Mouse (Mus musculus) CD4-positive naive resting alpha-beta T cell, adult 57 days (primary cell): Measurements from ENCODE around the gene Psma5. TPM values are rescaled to one million over a fixed set of nuclear protein-coding genes. Genes with fewer than 3 reads are reported as not detected.

ENCODE experiments used
- total RNA-seq: library from RNA; stranded (reverse); gene quantifications from one replicate; pipeline ENCODE4 v1.2.4, GENCODE M21; 2023

Psma5 gene
- total RNA-seq, result 33.5 TPM

GRCm38 (mm10) chr3:108256719-108257637, at the start of gene Psma5:
Psma5 (plus strand) TSS chr3:108256926.

DNA sequence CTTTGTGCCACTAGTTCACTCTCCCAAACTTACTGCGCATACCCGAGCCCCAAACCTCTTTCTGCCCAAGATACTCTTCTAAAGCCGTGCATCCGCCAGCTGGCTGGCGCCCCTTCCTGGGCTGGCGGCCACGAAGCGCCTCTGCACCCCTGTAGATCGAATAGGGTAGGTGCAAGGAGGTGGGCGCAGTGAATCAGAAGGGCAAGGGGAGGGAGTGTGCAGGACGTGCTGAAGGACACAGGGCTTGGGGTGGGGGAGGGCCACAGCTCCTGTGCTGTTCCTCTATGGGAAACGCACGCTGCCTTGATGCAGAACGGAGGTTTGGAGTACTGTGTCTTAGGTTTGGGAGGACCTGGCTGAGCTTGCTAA, 46.0 kb upstream of the Psma5 start, which contains the start of gene Atxn7l2:
Gene Atxn7l2, minus strand, starts transcription at position 164 of the 369 bp plus-strand sequence.

DNA sequence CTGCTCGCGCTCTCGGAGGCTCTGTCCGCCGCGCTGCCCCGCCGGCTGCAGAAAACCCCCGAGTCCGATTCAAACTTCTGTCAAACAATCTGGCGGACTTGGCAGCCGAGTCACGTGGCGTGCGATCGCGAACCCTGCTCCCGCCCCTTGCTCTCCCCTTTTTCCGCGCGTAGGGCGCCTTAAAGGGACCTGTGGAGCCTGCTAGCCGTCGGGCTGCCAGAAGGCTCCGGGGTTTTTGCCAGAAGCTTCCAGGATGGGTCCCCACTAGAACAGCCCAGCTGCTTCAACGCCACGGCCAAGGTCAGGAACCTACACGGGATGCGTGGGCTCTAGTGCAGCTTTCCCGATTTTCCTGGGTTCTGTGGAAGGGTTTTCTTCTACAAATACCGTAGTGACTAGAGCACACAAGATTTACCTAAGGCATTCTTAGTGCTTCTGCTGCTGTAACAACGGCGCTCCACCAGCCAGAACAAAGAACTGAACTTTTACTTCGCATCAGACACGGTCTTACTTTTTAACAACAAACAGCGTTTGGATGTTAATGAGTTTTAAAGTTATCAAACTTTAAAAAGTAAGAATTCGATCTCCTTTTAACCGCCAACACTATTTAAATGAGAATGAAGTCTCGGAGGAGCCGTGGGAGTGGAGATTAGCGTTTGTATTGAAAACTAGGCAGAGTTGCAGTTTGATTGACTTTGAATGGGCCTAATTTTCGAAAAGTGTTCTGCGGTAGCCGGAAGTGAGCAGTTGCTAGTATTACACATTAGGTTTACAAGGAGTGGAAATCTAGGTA, 30.0 kb upstream of the Psma5 start, which contains the start of gene Sypl2:
Gene Sypl2, minus strand, starts transcription at position 91 of the 793 bp plus-strand sequence.

GRCm38 (mm10) chr3:108283781-108284601, 27.3 kb downstream of the Psma5 start, which contains the start of gene Sort1:
Sort1 (plus strand) TSS chr3:108284082.

Other genes with a start within 250 kb of the Psma5 start
- 9.4 TPM for gene Gstm1, start 239.0 kb upstream of the Psma5 start, total RNA-seq
- 3.9 TPM for gene Gstm4, start 212.0 kb upstream of the Psma5 start, total RNA-seq
- 33.1 TPM for gene Ampd2, start 170.3 kb upstream of the Psma5 start, total RNA-seq
- gene Gnat2, start 164.1 kb upstream of the Psma5 start, total RNA-seq, result not detected
- 86.8 TPM for gene Gnai3, start 110.8 kb upstream of the Psma5 start, total RNA-seq
- not detected for gene Gpr61, start 102.0 kb upstream of the Psma5 start, total RNA-seq
- 2.4 TPM for gene Amigo1, start 70.6 kb upstream of the Psma5 start, total RNA-seq
- 33.5 TPM for gene Cyb561d1, start 55.7 kb upstream of the Psma5 start, total RNA-seq
- gene Atxn7l2, start 46.0 kb upstream of the Psma5 start, total RNA-seq, result 43.8 TPM
- gene Sypl2, start 30.3 kb upstream of the Psma5 start, total RNA-seq, result not detected
- 1.3 TPM for gene Sort1, start 27.2 kb downstream of the Psma5 start, total RNA-seq
- not detected for gene Mybphl, start 108.0 kb downstream of the Psma5 start, total RNA-seq
- 0.41 TPM for gene Psrc1, start 126.9 kb downstream of the Psma5 start, total RNA-seq
- 8.8 TPM for gene Celsr2, start 158.6 kb downstream of the Psma5 start, total RNA-seq
- 150 TPM for gene Sars, start 188.3 kb downstream of the Psma5 start, total RNA-seq